Mouse (Mus musculus) forebrain, embryonic 14.5 days (tissue): Measurements from ENCODE around the gene Ptprn2. TPM values are rescaled to one million over a fixed set of nuclear protein-coding genes. Genes with fewer than 3 reads are reported as not detected.

Experiments
- ATAC-seq: fragments of 200-750 bp; cut with Nextera tagmentation; 2 replicates; pipeline ENCODE4 v1.8.0; 2017; ENCODE audit warnings: mild to moderate bottlenecking, moderate library complexity
- DNase-seq: peaks from one replicate; pipeline ENCODE4 v3.0.0-alpha.2; 2015; ENCODE audit warnings: low spot score
- H3K27ac ChIP-seq: fragments of 300-500 bp; sonication (generic); 2 replicates; pipeline ENCODE4 v1.5.1; 2014; ENCODE audit warnings: low read depth, mild to moderate bottlenecking, control low read depth, low read length, moderate library complexity
- H3K27me3 ChIP-seq: fragments of 300-500 bp; sonication (generic); replicated peaks from 2 replicates; pipeline ENCODE4 v1.6.1; 2014; ENCODE audit warnings: low read length, control low read depth, mixed read lengths; ENCODE audit not compliant: control insufficient read depth, insufficient read depth
- H3K36me3 ChIP-seq: fragments of 300-500 bp; sonication (generic); 2 replicates; pipeline ENCODE4 v1.6.1; 2014; ENCODE audit warnings: low read length, control low read depth; ENCODE audit not compliant: control insufficient read depth, insufficient read depth
- H3K4me1 ChIP-seq: fragments of 300-500 bp; sonication (generic); 2 replicates; pipeline ENCODE4 v1.6.1; 2014; ENCODE audit warnings: antibody characterized with exemption, low read length, control low read depth; ENCODE audit not compliant: control insufficient read depth, insufficient read depth
- H3K4me2 ChIP-seq: fragments of 300-500 bp; sonication (generic); 2 replicates; pipeline ENCODE4 v1.6.1; 2014; ENCODE audit warnings: mild to moderate bottlenecking, control low read depth, low read length
- H3K4me3 ChIP-seq: fragments of 300-500 bp; sonication (generic); 2 replicates; pipeline ENCODE4 v1.5.1; 2014; ENCODE audit warnings: low read depth, low read length, control low read depth
- H3K9ac ChIP-seq: fragments of 300-500 bp; sonication (generic); 2 replicates; pipeline ENCODE4 v1.6.1; 2014; ENCODE audit warnings: mild to moderate bottlenecking, low read length, control low read depth, moderate library complexity
- H3K9me3 ChIP-seq: fragments of 300-500 bp; sonication (generic); replicated peaks from 2 replicates; pipeline ENCODE4 v1.6.1; 2016; ENCODE audit warnings: low read length, control low read depth, mixed read lengths; ENCODE audit not compliant: control insufficient read depth
- WGBS: fragments of 180-500 bp; shearing (Covaris S2); extraction: QIAGEN DNeasy Blood & Tissue Kit; methylation state at CpG from one replicate; pipeline ENCODE4 v1.1.7; 2014; 5-methylcytosine and 5-hydroxymethylcytosine counted together
- polyA plus RNA-seq: library from polyadenylated mRNA; unstranded; fragments of >200 nt; fragmentation: Nextera tagmentation; extraction: Ambion mirVana; gene quantifications from 2 replicates; pipeline ENCODE4 v1.2.1, GENCODE M21; 2014

Gene Ptprn2
- polyA plus RNA-seq, 1 experiment from 2014 or later = 4.1 TPM

GRCm38 (mm10) chr12:116901773-116902172 is 416.3 kb downstream of the Ptprn2 start:
- no peaks in the 10 kb centered on the region for H3K36me3 ChIP-seq
- 20% methylated on average over 3 of the region's 3 CpGs for WGBS
- no peaks in the 10 kb centered on the region for H3K27me3 ChIP-seq
- no peaks in the 10 kb centered on the region for H3K4me1 ChIP-seq
- no peaks in the 10 kb centered on the region for H3K9me3 ChIP-seq
- H3K27ac ChIP-seq = no peak overlapping the region
- no peak overlapping the region for H3K4me3 ChIP-seq
- ATAC-seq = no peak
- H3K4me2 ChIP-seq = no peak overlapping the region
- no peak overlapping the region for H3K9ac ChIP-seq
- DNase-seq = no peak

GRCm38 (mm10) chr12:116907424-116907823 is 421.9 kb downstream of the Ptprn2 start:
- Histone ChIP-seq H3K4me1 (peaks cover 16% of the 10 kb centered on the region), H3K36me3 (no peaks in the 10 kb centered on the region), H3K27ac (peak overlapping the region; percentile 55; the same call in 1 of the 2 replicates), H3K27me3 (no peaks in the 10 kb centered on the region), H3K4me3 (no peak overlapping the region), H3K9ac (no peak overlapping the region), H3K9me3 (no peaks in the 10 kb centered on the region), H3K4me2 (no peak overlapping the region)
- peak; percentile 78 for DNase-seq
- WGBS = 47% methylated on average over 1 of the region's 1 CpGs
- ATAC-seq = peak; percentile 54

GRCm38 (mm10) chr12:116908668-116909067 is 423.1 kb downstream of the Ptprn2 start:
- DNase-seq = peak; percentile 79
- WGBS = 28% methylated on average over 2 of the region's 2 CpGs
- no peak overlapping the region for H3K4me2 ChIP-seq

GRCm38 (mm10) chr12:116916776-116917175 is 431.3 kb downstream of the Ptprn2 start:
- no peak overlapping the region for H3K9ac ChIP-seq
- H3K27ac ChIP-seq = no peak overlapping the region
- H3K4me2 ChIP-seq = no peak overlapping the region
- peaks cover 27% of the 10 kb centered on the region for H3K4me1 ChIP-seq
- no peak overlapping the region for H3K4me3 ChIP-seq
- H3K36me3 ChIP-seq = no peaks in the 10 kb centered on the region
- no peaks in the 10 kb centered on the region for H3K27me3 ChIP-seq
- 78% methylated on average over 5 of the region's 5 CpGs for WGBS
- ATAC-seq (no peak), DNase-seq (no peak)
- no peaks in the 10 kb centered on the region for H3K9me3 ChIP-seq

More at GRCm38 (mm10) chr12:116908668-116909067, 423.1 kb downstream of the Ptprn2 start:
- peak; percentile 66 for ATAC-seq
- Histone ChIP-seq H3K9ac (no peak overlapping the region), H3K4me1 (peaks cover 16% of the 10 kb centered on the region), H3K27ac (peak overlapping the region; percentile 35; the same call in 1 of the 2 replicates), H3K36me3 (no peaks in the 10 kb centered on the region), H3K4me3 (no peak overlapping the region), H3K9me3 (no peaks in the 10 kb centered on the region), H3K27me3 (no peaks in the 10 kb centered on the region)

- no peaks in the 10 kb centered on the region for H3K36me3 ChIP-seq
- no peak overlapping the region; the same call in 1 of the 2 replicates for H3K4me2 ChIP-seq
- no peak overlapping the region for H3K9ac ChIP-seq
- H3K4me1 ChIP-seq = peaks cover 27% of the 10 kb centered on the region
- DNase-seq (no peak), ATAC-seq (no peak; the same call in 1 of the 2 replicates)
- no peaks in the 10 kb centered on the region for H3K27me3 ChIP-seq
- 56% methylated on average over 6 of the region's 6 CpGs for WGBS
- H3K9me3 ChIP-seq = no peaks in the 10 kb centered on the region
- peak overlapping the region; percentile 91; the same call in 1 of the 2 replicates for H3K27ac ChIP-seq
- H3K4me3 ChIP-seq = no peak overlapping the region
These were observed 433.7 kb downstream of the Ptprn2 start for GRCm38 (mm10) chr12:116919185-116919584.

GRCm38 (mm10) chr12:116919691-116920526 is 434.4 kb downstream of the Ptprn2 start:
- Histone ChIP-seq H3K9me3 (no peaks in the 10 kb centered on the region), H3K4me3 (no peak overlapping the region), H3K27me3 (no peaks in the 10 kb centered on the region), H3K27ac (peak overlapping the region; percentile 91), H3K4me2 (peak overlapping the region; percentile 38), H3K9ac (no peak overlapping the region; the same call in 1 of the 2 replicates), H3K36me3 (no peaks in the 10 kb centered on the region), H3K4me1 (peaks cover 27% of the 10 kb centered on the region)
- peak; percentile 97 for DNase-seq
- WGBS = 9% methylated on average over 22 of the region's 22 CpGs
- peak; percentile 94 for ATAC-seq

- DNase-seq (peak; percentile 45), ATAC-seq (peak; percentile 30; the same call in 1 of the 2 replicates)
- Histone ChIP-seq H3K27me3 (peaks cover 2% of the 10 kb centered on the region; the same call in 1 of the 2 replicates), H3K9me3 (no peaks in the 10 kb centered on the region), H3K4me1 (no peaks in the 10 kb centered on the region), H3K4me3 (no peak overlapping the region), H3K9ac (no peak overlapping the region), H3K36me3 (no peaks in the 10 kb centered on the region), H3K27ac (peak overlapping the region; percentile 35; the same call in 1 of the 2 replicates), H3K4me2 (no peak overlapping the region)
- WGBS = 17% methylated on average over 5 of the region's 5 CpGs
These were observed 441.6 kb downstream of the Ptprn2 start for GRCm38 (mm10) chr12:116927115-116927514.

GRCm38 (mm10) chr12:116927516-116927915 is 442.0 kb downstream of the Ptprn2 start:
- no peak overlapping the region for H3K4me3 ChIP-seq
- H3K9ac ChIP-seq = no peak overlapping the region
- H3K27me3 ChIP-seq = peaks cover 5% of the 10 kb centered on the region
- H3K27ac ChIP-seq = no peak overlapping the region
- H3K36me3 ChIP-seq = no peaks in the 10 kb centered on the region
- H3K4me1 ChIP-seq = no peaks in the 10 kb centered on the region
- DNase-seq = no peak
- peak; percentile 27; the same call in 1 of the 2 replicates for ATAC-seq
- H3K4me2 ChIP-seq = no peak overlapping the region
- WGBS = 81% methylated on average over 1 of the region's 1 CpGs
- H3K9me3 ChIP-seq = no peaks in the 10 kb centered on the region
